Mouse (Mus musculus) hindbrain, embryonic 14.5 days (tissue): ENCODE data around the gene Ddc. TPM values are rescaled to one million over a fixed set of nuclear protein-coding genes. Genes with fewer than 3 reads are reported as not detected.

ENCODE experiments used
- ATAC-seq: fragments of 200-750 bp; cut with Nextera tagmentation; 2 replicates; pipeline ENCODE4 v1.8.0; 2017; ENCODE audit warnings: moderate number of reproducible peaks, mild to moderate bottlenecking, moderate TSS enrichment, moderate library complexity; ENCODE audit not compliant: low FRiP score
- DNase-seq: peaks from one replicate; pipeline ENCODE4 v3.0.0-alpha.2; 2015; ENCODE audit warnings: low spot score
- H3K27ac ChIP-seq: fragments of 300-500 bp; sonication (generic); 2 replicates; pipeline ENCODE4 v1.5.1; 2014; ENCODE audit warnings: mild to moderate bottlenecking, moderate library complexity
- H3K27me3 ChIP-seq: fragments of 300-500 bp; sonication (generic); 2 replicates; pipeline ENCODE4 v1.6.1; 2014; ENCODE audit warnings: mild to moderate bottlenecking, low read length, mixed read lengths; ENCODE audit not compliant: control insufficient read depth, insufficient read depth
- H3K36me3 ChIP-seq: fragments of 300-500 bp; sonication (generic); replicated peaks from 2 replicates; pipeline ENCODE4 v1.6.1; 2014; ENCODE audit not compliant: control insufficient read depth, insufficient read depth
- H3K4me1 ChIP-seq: fragments of 300-500 bp; sonication (generic); replicated peaks from 2 replicates; pipeline ENCODE4 v1.6.1; 2014; ENCODE audit warnings: antibody characterized with exemption, low read length, mixed read lengths; ENCODE audit not compliant: control insufficient read depth, insufficient read depth
- H3K4me2 ChIP-seq: fragments of 300-500 bp; sonication (generic); replicated peaks from 2 replicates; pipeline ENCODE4 v1.6.1; 2014; ENCODE audit warnings: mild to moderate bottlenecking, moderate library complexity
- H3K4me3 ChIP-seq: fragments of 300-500 bp; sonication (generic); replicated peaks from 2 replicates; pipeline ENCODE4 v1.5.1; 2014; ENCODE audit warnings: mild to moderate bottlenecking, low read length
- H3K9ac ChIP-seq: fragments of 300-500 bp; sonication (generic); 2 replicates; pipeline ENCODE4 v1.6.1; 2014
- H3K9me3 ChIP-seq: fragments of 300-500 bp; sonication (generic); 2 replicates; pipeline ENCODE4 v1.6.1; 2016; ENCODE audit warnings: low read length; ENCODE audit not compliant: control insufficient read depth
- whole genome bisulfite sequencing: fragments of 180-500 bp; shearing (Covaris S2); extraction: QIAGEN DNeasy Blood & Tissue Kit; methylation state at CpG from one replicate; pipeline ENCODE4 v1.1.7; 2014; 5-methylcytosine and 5-hydroxymethylcytosine counted together
- polyA plus RNA-seq: library from polyadenylated mRNA; unstranded; fragments of >200 nt; fragmentation: Nextera tagmentation; extraction: Ambion mirVana; gene quantifications from 2 replicates; pipeline ENCODE4 v1.2.1, GENCODE M21; 2014

The Ddc gene
- polyA plus RNA-seq, 1 experiment from 2014 or later = 7.0 TPM

GRCm38 (mm10) chr11:11892993-11893602 lies 4.8 kb downstream of the Ddc start:
- no peaks in the 10 kb centered on the region for H3K36me3 ChIP-seq
- H3K4me2 ChIP-seq = no peak overlapping the region
- no peak overlapping the region for H3K9ac ChIP-seq
- H3K4me1 ChIP-seq = no peaks in the 10 kb centered on the region
- H3K27me3 ChIP-seq = no peaks in the 10 kb centered on the region
- ATAC-seq (no peak), DNase-seq (no peak)
- no peak overlapping the region for H3K27ac ChIP-seq
- WGBS = 53% methylated on average over 10 of the region's 10 CpGs
- no peak overlapping the region for H3K4me3 ChIP-seq
- H3K9me3 ChIP-seq = no peaks in the 10 kb centered on the region

DNA sequence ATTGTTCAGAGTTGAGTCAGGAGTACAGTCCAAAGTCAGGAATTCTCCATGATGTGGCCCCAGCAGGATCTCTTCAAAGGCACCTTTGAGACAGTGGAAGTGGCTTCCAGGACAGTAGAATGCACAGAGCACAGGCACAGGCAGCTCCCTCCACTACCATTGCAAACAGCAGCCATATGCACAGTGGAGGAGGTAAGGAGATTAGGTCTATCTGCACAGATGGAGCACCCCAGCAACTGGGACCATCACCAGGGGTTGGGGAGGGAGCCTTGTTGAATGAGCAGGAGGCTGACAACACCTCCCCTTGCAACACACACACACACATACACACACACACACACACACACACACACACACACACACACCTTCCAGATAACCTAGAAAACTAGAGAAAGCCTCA lies 6.1 kb downstream of the Ddc start:
- no peaks in the 10 kb centered on the region for H3K4me1 ChIP-seq
- H3K36me3 ChIP-seq = no peaks in the 10 kb centered on the region
- no peak overlapping the region for H3K27ac ChIP-seq
- H3K9me3 ChIP-seq = no peaks in the 10 kb centered on the region
- DNase-seq (no peak), ATAC-seq (no peak)
- no peak overlapping the region for H3K4me3 ChIP-seq
- no peak overlapping the region for H3K9ac ChIP-seq
- no peak overlapping the region for H3K4me2 ChIP-seq
- no peaks in the 10 kb centered on the region for H3K27me3 ChIP-seq

DNA sequence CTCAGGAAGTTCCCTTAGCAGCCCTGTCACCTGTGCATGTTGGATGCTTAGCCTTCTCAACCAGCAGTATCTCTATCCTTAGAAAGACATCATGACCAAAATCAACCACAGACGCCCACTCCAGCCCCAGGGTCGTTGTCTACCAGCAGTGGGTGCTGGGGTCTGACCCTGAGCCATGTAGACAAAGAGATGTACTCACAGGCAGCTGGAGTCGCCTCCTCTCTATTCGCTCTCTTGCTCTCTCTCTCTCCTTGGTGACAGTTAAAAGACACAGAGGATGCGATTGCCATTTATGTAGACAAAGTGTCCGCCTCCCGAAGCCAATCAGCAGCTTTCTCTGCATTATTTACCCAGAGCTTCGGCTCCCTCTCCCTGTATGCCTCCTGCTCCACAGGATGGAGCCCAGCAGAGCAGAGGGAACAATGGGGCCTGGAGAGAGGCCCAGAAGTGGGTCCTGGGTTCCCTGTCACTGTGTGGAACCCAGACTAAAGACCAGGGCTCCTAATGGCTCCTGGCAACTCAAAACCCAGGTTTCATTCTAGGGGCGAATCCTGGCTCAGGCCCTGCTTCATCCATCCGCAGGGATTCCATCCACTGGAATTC lies 7.7 kb downstream of the Ddc start:
- 37% methylated on average over 10 of the region's 10 CpGs for WGBS
- 0 out of 2 replicates have a peak overlapping the region, but pooled peaks have one; percentile 11 for H3K4me2 ChIP-seq
- no peak overlapping the region for H3K9ac ChIP-seq
- H3K27ac ChIP-seq = 0 out of 2 replicates have a peak overlapping the region, but pooled peaks have one; percentile 22
- no peaks in the 10 kb centered on the region for H3K4me1 ChIP-seq
- DNase-seq (no peak), ATAC-seq (no peak)
- H3K4me3 ChIP-seq = no peak overlapping the region
- no peaks in the 10 kb centered on the region for H3K9me3 ChIP-seq
- H3K36me3 ChIP-seq = no peaks in the 10 kb centered on the region
- H3K27me3 ChIP-seq = no peaks in the 10 kb centered on the region

DNA sequence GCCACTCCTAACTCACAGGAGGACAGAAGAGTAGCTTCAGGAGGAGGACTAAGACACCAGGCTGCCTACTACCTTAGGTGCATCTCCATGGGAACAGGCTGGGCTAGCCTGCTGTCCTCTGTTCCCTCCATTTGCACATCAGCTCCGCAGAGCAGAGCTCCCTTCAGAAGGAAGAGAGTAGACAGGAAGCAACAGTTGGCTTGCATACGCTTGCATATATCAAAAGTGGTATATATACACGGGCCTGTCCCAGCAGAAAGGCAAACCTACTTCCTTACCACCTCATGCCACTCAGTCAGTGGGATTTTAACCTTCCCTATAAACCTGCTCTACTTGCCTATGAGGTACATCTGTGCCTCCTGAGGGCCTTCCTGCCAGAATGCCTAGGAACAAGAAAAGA lies 9.2 kb downstream of the Ddc start:
- Histone ChIP-seq H3K9ac (no peak overlapping the region), H3K27me3 (no peaks in the 10 kb centered on the region), H3K4me3 (no peak overlapping the region), H3K4me1 (0 out of 2 replicates have a peak, but pooled peaks cover 10% of the 10 kb centered on the region), H3K4me2 (no peak overlapping the region), H3K27ac (no peak overlapping the region), H3K36me3 (no peaks in the 10 kb centered on the region), H3K9me3 (no peaks in the 10 kb centered on the region)
- DNase-seq = no peak
- ATAC-seq = no peak
- WGBS = 86% methylated on average over 3 of the region's 3 CpGs

GRCm38 (mm10) chr11:11888051-11888450 lies 9.9 kb downstream of the Ddc start:
- H3K27ac ChIP-seq = no peak overlapping the region
- H3K9ac ChIP-seq = no peak overlapping the region
- no peak overlapping the region for H3K4me3 ChIP-seq
- no peak for ATAC-seq
- no peak for DNase-seq
- 0 out of 2 replicates have a peak, but pooled peaks cover 10% of the 10 kb centered on the region for H3K4me1 ChIP-seq
- H3K27me3 ChIP-seq = no peaks in the 10 kb centered on the region
- WGBS = 74% methylated on average over 3 of the region's 3 CpGs
- no peak overlapping the region for H3K4me2 ChIP-seq
- H3K9me3 ChIP-seq = no peaks in the 10 kb centered on the region
- no peaks in the 10 kb centered on the region for H3K36me3 ChIP-seq

GRCm38 (mm10) chr11:11886403-11886998 lies 11.4 kb downstream of the Ddc start:
- no peak for ATAC-seq
- no peak overlapping the region for H3K4me2 ChIP-seq
- H3K4me1 ChIP-seq = 0 out of 2 replicates have a peak, but pooled peaks cover 10% of the 10 kb centered on the region
- 52% methylated on average over 4 of the region's 4 CpGs for WGBS
- H3K9ac ChIP-seq = no peak overlapping the region
- no peak for DNase-seq
- H3K4me3 ChIP-seq = no peak overlapping the region
- H3K36me3 ChIP-seq = no peaks in the 10 kb centered on the region
- H3K9me3 ChIP-seq = no peaks in the 10 kb centered on the region
- no peak overlapping the region for H3K27ac ChIP-seq
- no peaks in the 10 kb centered on the region for H3K27me3 ChIP-seq

DNA sequence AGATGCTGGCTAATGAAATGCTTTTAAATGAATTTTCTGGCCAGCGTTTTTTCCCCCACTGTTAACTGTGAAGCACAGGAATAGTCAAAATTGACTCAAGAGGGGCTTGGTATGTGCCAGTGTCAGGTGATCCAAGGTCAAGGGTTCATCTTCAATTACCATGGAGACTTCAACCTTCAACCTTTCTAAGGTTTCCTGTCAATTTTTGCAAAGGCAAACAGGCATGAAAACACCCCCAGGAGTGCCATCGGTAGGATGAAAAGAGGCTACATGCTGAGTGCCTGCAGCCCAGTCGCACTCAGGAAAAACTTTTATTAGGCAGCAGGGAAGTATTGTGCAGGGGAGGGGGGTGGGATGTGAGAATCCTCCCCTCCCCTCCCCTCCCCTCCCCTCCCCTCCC lies 12.0 kb downstream of the Ddc start:
- H3K27me3 ChIP-seq = no peaks in the 10 kb centered on the region
- WGBS = 6% methylated on average over 3 of the region's 3 CpGs
- no peaks in the 10 kb centered on the region for H3K9me3 ChIP-seq
- ATAC-seq (no peak), DNase-seq (no peak)
- H3K9ac ChIP-seq = no peak overlapping the region
- H3K4me3 ChIP-seq = no peak overlapping the region
- H3K4me2 ChIP-seq = no peak overlapping the region
- no peaks in the 10 kb centered on the region for H3K36me3 ChIP-seq
- H3K4me1 ChIP-seq = 0 out of 2 replicates have a peak, but pooled peaks cover 10% of the 10 kb centered on the region
- no peak overlapping the region for H3K27ac ChIP-seq

GRCm38 (mm10) chr11:11885246-11885643 lies 12.7 kb downstream of the Ddc start:
- ATAC-seq = no peak
- Histone ChIP-seq H3K9ac (no peak overlapping the region), H3K4me3 (no peak overlapping the region), H3K27me3 (no peaks in the 10 kb centered on the region), H3K27ac (no peak overlapping the region), H3K4me2 (no peak overlapping the region), H3K4me1 (0 out of 2 replicates have a peak, but pooled peaks cover 10% of the 10 kb centered on the region), H3K9me3 (no peaks in the 10 kb centered on the region), H3K36me3 (no peaks in the 10 kb centered on the region)
- 71% methylated on average over 4 of the region's 4 CpGs for WGBS
- no peak for DNase-seq

DNA sequence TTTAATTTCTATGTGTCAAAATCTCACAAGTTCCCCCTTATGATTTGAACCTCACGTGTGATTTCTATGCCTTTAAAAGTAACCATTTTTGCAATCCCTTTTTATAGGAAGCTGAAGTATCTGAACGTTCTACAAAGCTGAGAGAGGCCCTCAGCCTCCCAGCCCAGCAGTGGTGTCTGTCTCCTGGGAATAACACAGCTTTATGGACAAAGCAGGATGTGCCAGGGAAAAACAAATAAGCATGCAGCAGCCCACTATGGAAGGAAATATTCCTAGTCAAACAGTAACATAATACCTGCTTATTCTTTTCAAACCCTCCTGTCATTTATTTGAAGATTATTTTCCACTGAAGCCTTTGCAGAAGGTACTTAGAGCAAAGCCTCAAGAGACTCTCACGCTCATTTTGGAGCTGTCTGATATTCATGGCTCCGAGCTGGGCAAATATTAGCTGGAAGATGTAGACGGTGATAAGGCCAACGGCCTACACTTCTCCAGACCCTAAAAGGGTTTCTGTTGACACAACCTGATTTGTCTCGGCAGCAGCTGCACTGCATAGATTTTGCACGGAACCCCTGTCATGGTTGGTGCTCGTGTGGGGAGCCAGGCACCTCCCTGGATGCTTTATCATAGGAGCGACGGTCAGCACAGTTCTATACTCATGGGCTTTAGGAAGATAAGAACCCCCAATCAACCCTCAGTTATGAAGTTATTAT lies 13.3 kb downstream of the Ddc start:
- Histone ChIP-seq H3K27ac (no peak overlapping the region), H3K36me3 (no peaks in the 10 kb centered on the region), H3K4me1 (0 out of 2 replicates have a peak, but pooled peaks cover 10% of the 10 kb centered on the region), H3K27me3 (no peaks in the 10 kb centered on the region), H3K9me3 (no peaks in the 10 kb centered on the region), H3K4me3 (no peak overlapping the region), H3K4me2 (no peak overlapping the region), H3K9ac (no peak overlapping the region)
- ATAC-seq (no peak), DNase-seq (no peak)
- 29% methylated on average over 11 of the region's 11 CpGs for WGBS
